In genomic region chr14:122983226-122984215, GRCm38 (mm10) we compare ENCODE assay signal across 8 mouse cellular contexts. TPM values are rescaled to one million over a fixed set of nuclear protein-coding genes. Genes with fewer than 3 reads are reported as not detected.
DNase-seq lines count a peak whose midpoint lies in the region; ATAC-seq and TF ChIP-seq lines count a peak whose summit lies in the region.

TSS of gene Tmtc4 (minus strand) at chr14:122984035.

- no peaks in the 10 kb centered on the region; the same call in 1 of the 2 replicates for H3K27me3 ChIP-seq in heart, embryonic 14.5 days (ENCODE audit: control insufficient read depth, insufficient read depth, low read length)
- peaks cover 17% of the 10 kb centered on the region for H3K27me3 ChIP-seq in liver, embryonic 13.5 days
- no peaks in the 10 kb centered on the region for H3K27me3 ChIP-seq in stomach, postnatal 0 days (ENCODE audit: control insufficient read depth, insufficient read depth, low read length)

- DNase-seq in c-Kit-negative CD71-positive TER-119-positive erythroid progenitor cells, embryonic 14.5 days (ENCODE audit: low read depth, low spot score): peak; percentile 52
- peak; percentile 87 for DNase-seq in fibroblast of lung, adult 2 months (ENCODE audit: low read depth)
- DNase-seq in kidney, postnatal 14 days: peak; percentile 97
- DNase-seq in liver, embryonic 13.5 days: peak; percentile 80
- peak; percentile 96 for DNase-seq in neural tube, embryonic 10.5 days (ENCODE audit: extremely low spot score, low spot score)
- peak; percentile 95 for DNase-seq in stomach, postnatal 0 days (ENCODE audit: low spot score)

- H3K4me1 ChIP-seq in heart, embryonic 14.5 days (ENCODE audit: control insufficient read depth in 2 of 2, insufficient read depth in 2 of 2, low read length in 2 of 2): peaks cover 2 to 14% of the 10 kb centered on the region in 2 experiments; a peak in 3 of 4 replicates
- peaks cover 20% of the 10 kb centered on the region for H3K4me1 ChIP-seq in liver, embryonic 13.5 days (replicated peaks)
- peaks cover 3% of the 10 kb centered on the region; the same call in 1 of the 2 replicates for H3K4me1 ChIP-seq in stomach, postnatal 0 days (replicated peaks; ENCODE audit: control insufficient read depth, insufficient read depth)

- no peaks in the 10 kb centered on the region for H3K36me3 ChIP-seq in heart, embryonic 14.5 days (ENCODE audit: control insufficient read depth, insufficient read depth, low read length)
- H3K36me3 ChIP-seq in liver, embryonic 13.5 days: no peaks in the 10 kb centered on the region
- H3K36me3 ChIP-seq in stomach, postnatal 0 days (ENCODE audit: control insufficient read depth, insufficient read depth, low read length): no peaks in the 10 kb centered on the region

- peak; percentile 86 for ATAC-seq in CD4-positive, CD25-positive, alpha-beta regulatory T cell, adult 4 months
- peak; percentile 98 for ATAC-seq in heart, embryonic 14.5 days (ENCODE audit: insufficient number of reproducible peaks, insufficient read depth, low FRiP score, low read depth)
- ATAC-seq in liver, embryonic 13.5 days (ENCODE audit: low read depth): peak; percentile 97
- peak; percentile 99 for ATAC-seq in stomach, postnatal 0 days (ENCODE audit: low FRiP score, low TSS enrichment)

- TF ChIP-seq EP300 in stomach, postnatal 0 days (optimal IDR thresholded peaks at IDR 0.05): no peak

- peak within 1 kb of the TSS; percentile 94 to 95 for H3K27ac ChIP-seq in heart, embryonic 14.5 days (replicated peaks in 1 of 2; ENCODE audit: control insufficient read depth in 1 of 2, insufficient read depth in 1 of 2, low read depth in 2 of 2, low read length in 2 of 2)
- H3K27ac ChIP-seq in liver, embryonic 13.5 days: peak within 1 kb of the TSS; percentile 50
- H3K27ac ChIP-seq in stomach, postnatal 0 days (replicated peaks): peak within 1 kb of the TSS; percentile 91

- no peaks in the 10 kb centered on the region for H3K9me3 ChIP-seq in heart, embryonic 14.5 days (ENCODE audit: control insufficient read depth, low read length)
- no peaks in the 10 kb centered on the region for H3K9me3 ChIP-seq in liver, embryonic 13.5 days (replicated peaks)
- H3K9me3 ChIP-seq in stomach, postnatal 0 days (ENCODE audit: control insufficient read depth, low read length): no peaks in the 10 kb centered on the region

- WGBS in heart, embryonic 14.5 days: 1% methylated on average over 54 of the region's 54 CpGs
- WGBS in liver, embryonic 13.5 days (ENCODE audit: insufficient replicate concordance): 3% methylated on average over 43 of the region's 54 CpGs
- WGBS in stomach, postnatal 0 days: 1% methylated on average over 41 of the region's 54 CpGs

- peak within 1 kb of the TSS; percentile 94 for H3K4me2 ChIP-seq in heart, embryonic 14.5 days (ENCODE audit: low read length)
- H3K4me2 ChIP-seq in liver, embryonic 13.5 days: peak within 1 kb of the TSS; percentile 97
- peak within 1 kb of the TSS; percentile 98 for H3K4me2 ChIP-seq in stomach, postnatal 0 days (replicated peaks; ENCODE audit: low read depth)

- TF ChIP-seq CTCF in stomach, postnatal 0 days (IDR thresholded peaks at IDR 0.05; ENCODE audit: low read depth): peak; percentile 54

- peak within 1 kb of the TSS; percentile 67 to 84 for H3K4me3 ChIP-seq in heart, embryonic 14.5 days (ENCODE audit: control insufficient read depth in 1 of 2, insufficient read depth in 1 of 2, low read depth in 1 of 2, low read length in 2 of 2)
- H3K4me3 ChIP-seq in liver, embryonic 13.5 days (replicated peaks): peak within 1 kb of the TSS; percentile 70
- peak within 1 kb of the TSS; percentile 75 for H3K4me3 ChIP-seq in stomach, postnatal 0 days (ENCODE audit: low read depth, low read length)

- H3K9ac ChIP-seq in heart, embryonic 14.5 days (ENCODE audit: low read length): peak within 1 kb of the TSS; percentile 87
- H3K9ac ChIP-seq in liver, embryonic 13.5 days: peak within 1 kb of the TSS; percentile 79
- peak within 1 kb of the TSS; percentile 78 for H3K9ac ChIP-seq in stomach, postnatal 0 days (ENCODE audit: low read length)

RNA-seq across cellular contexts. Expression of gene Tmtc4, which starts in this region (rescaled TPM):
- 10 to 100 TPM; 28.3 to 29.9 TPM for polyA plus RNA-seq in CD4-positive, CD25-positive, alpha-beta regulatory T cell, adult 4 months (2017; shearing (Covaris generic))
- polyA plus RNA-seq in heart, embryonic 14.5 days (2014; fragmentation: Nextera tagmentation; extraction: Ambion mirVana): 17.4 and 18.3 TPM in 2 replicates
- polyA plus RNA-seq in liver, embryonic 13.5 days (2015; fragmentation: Nextera tagmentation; extraction: Ambion mirVana): 3.1 and 3.9 TPM in 2 replicates
- polyA plus RNA-seq in stomach, postnatal 0 days (2015; fragmentation: Nextera tagmentation; extraction: Ambion mirVana): 9.2 and 9.7 TPM in 2 replicates

Comparison
In these comparisons a context has a peak if more than half of its experiments do, and no peak if none do; other contexts are left out.
1. Peak in every context shown above with its lines: DNase-seq, ATAC-seq, H3K4me3 ChIP-seq and H3K27ac ChIP-seq.